Mouse (Mus musculus) forebrain, embryonic 15.5 days (tissue): ENCODE measurements at regions not wholly inside any gene's neighbourhood (a gene's known extent, or its start where the extent isn't known, plus 50 kb on each side); places are given as distances from the start of the nearest gene placed in this dataset.
A peak's percentile ranks its signal among the peaks of the same experiment; 100 is the strongest.

ENCODE experiments used
- ATAC-seq: fragments of 200-750 bp; cut with Nextera tagmentation; replicated peaks from 2 replicates; pipeline ENCODE4 v1.8.0; 2017; ENCODE audit warnings: mild to moderate bottlenecking, moderate TSS enrichment, moderate library complexity
- H3K27ac ChIP-seq: fragments of 300-500 bp; sonication (generic); replicated peaks from 2 replicates; pipeline ENCODE4 v1.5.1; 2015; ENCODE audit warnings: mild to moderate bottlenecking, inconsistent platforms
- H3K27me3 ChIP-seq: fragments of 300-500 bp; sonication (generic); 2 replicates; pipeline ENCODE4 v1.6.1; 2015; ENCODE audit warnings: inconsistent platforms
- H3K36me3 ChIP-seq: fragments of 300-500 bp; sonication (generic); 2 replicates; pipeline ENCODE4 v1.6.1; 2015; ENCODE audit warnings: mild to moderate bottlenecking, inconsistent platforms
- H3K4me1 ChIP-seq: fragments of 300-500 bp; sonication (generic); 2 replicates; pipeline ENCODE4 v1.6.1; 2015; ENCODE audit warnings: inconsistent platforms
- H3K4me2 ChIP-seq: fragments of 300-500 bp; sonication (generic); replicated peaks from 2 replicates; pipeline ENCODE4 v1.6.1; 2015; ENCODE audit warnings: mild to moderate bottlenecking, inconsistent platforms
- H3K4me3 ChIP-seq: fragments of 300-500 bp; sonication (generic); 2 replicates; pipeline ENCODE4 v1.5.1; 2015; ENCODE audit warnings: mild to moderate bottlenecking, inconsistent platforms
- H3K9ac ChIP-seq: fragments of 300-500 bp; sonication (generic); replicated peaks from 2 replicates; pipeline ENCODE4 v1.6.1; 2015; ENCODE audit warnings: mild to moderate bottlenecking, inconsistent platforms
- H3K9me3 ChIP-seq: fragments of 300-500 bp; sonication (generic); 2 replicates; pipeline ENCODE4 v1.6.1; 2016; ENCODE audit warnings: inconsistent platforms
- WGBS: fragments of 180-500 bp; shearing (Covaris S2); methylation state at CpG from one replicate; pipeline ENCODE4 v1.1.7; 2015; ENCODE audit warnings: mixed read lengths; 5-methylcytosine and 5-hydroxymethylcytosine counted together

DNA sequence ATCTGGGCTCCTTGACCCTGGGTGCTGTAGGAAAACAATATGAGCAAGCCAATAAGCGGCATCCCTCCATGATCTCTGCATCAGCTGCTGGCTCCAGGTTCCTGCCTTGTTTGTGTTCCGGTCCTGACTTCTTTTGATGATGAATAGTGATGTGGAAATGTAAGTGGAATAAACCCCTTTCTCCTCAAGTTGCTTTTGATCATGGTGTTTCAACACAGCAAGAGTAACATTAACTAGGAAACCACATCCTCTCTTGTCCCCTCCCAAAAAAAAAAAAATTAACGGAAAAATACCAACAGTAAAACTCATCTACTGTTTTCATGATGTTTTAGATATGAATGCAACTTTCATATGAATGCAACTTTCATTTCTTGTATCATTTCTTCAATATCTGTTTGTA lies 1024.6 kb upstream of the Sel1l start:
- H3K36me3 ChIP-seq, result no peaks in the 10 kb centered on the region
- no peak overlapping the region for H3K9ac ChIP-seq
- H3K4me3 ChIP-seq, result no peak overlapping the region
- no peak overlapping the region for H3K4me2 ChIP-seq
- H3K27me3 ChIP-seq, result no peaks in the 10 kb centered on the region
- H3K9me3 ChIP-seq, result no peaks in the 10 kb centered on the region
- H3K27ac ChIP-seq, result no peak overlapping the region
- 94% methylated on average over 3 of the region's 3 CpGs for WGBS
- H3K4me1 ChIP-seq, result no peaks in the 10 kb centered on the region
- no peak for ATAC-seq

DNA sequence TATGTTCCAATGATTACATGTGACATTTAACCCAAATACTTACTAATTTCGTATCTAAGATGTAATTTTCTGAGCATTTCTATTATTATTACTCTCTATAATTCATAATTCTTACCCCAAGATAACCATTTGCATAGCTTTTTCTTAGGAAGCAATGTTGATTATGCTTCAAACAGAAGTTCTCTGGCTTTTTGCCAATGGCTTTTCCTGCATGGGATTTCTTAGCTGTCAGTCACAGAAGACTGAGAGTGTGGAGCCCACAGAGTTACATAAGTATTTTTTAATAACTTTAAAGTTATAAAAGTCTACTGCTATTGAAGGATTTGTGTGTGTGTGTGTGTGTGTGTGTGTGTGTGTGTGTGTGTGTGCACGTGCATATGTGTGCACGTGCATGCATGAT lies 1020.4 kb upstream of the Sel1l start:
- 91% methylated on average over 3 of the region's 3 CpGs for WGBS
- Histone ChIP-seq H3K36me3 (no peaks in the 10 kb centered on the region), H3K4me3 (no peak overlapping the region), H3K9me3 (no peaks in the 10 kb centered on the region), H3K27me3 (no peaks in the 10 kb centered on the region), H3K4me2 (no peak overlapping the region), H3K27ac (no peak overlapping the region), H3K9ac (no peak overlapping the region), H3K4me1 (no peaks in the 10 kb centered on the region)
- no peak for ATAC-seq

DNA sequence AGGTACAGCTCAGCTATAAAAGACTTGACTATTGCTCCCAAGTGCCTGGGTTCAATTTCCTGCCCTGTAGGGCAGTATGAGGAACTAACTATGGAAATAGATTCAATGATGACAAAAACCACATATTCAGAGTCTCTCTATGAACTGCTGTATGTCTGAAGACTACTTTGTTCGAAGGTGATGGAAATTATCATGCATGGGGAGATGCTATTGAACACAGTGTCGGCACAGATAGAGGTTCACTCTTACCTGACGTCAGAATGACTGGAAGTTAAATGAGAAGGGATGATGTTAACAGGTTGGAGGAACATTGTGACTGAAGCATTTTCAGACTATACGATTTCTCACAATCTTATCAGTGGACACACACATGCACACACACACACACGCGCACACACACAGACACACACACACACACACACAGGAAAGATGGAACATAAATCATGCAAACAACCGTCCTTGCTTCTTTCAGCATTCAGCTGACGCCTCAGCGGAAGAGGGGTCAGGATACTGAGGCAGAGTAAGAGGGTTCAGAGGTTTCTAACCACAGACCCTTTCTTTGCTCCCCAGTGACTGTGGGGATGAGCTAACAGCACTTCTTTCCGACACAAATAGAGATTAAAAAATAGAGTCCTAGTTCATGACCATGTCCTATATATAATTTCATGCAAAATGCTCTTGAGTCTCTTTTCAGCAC lies 974.3 kb upstream of the Sel1l start:
- Histone ChIP-seq H3K4me2 (no peak overlapping the region), H3K27ac (no peak overlapping the region), H3K27me3 (no peaks in the 10 kb centered on the region), H3K4me3 (no peak overlapping the region), H3K4me1 (no peaks in the 10 kb centered on the region; the same call in 1 of the 2 replicates), H3K9me3 (no peaks in the 10 kb centered on the region), H3K9ac (no peak overlapping the region), H3K36me3 (no peaks in the 10 kb centered on the region)
- no peak for ATAC-seq
- 90% methylated on average over 10 of the region's 10 CpGs for WGBS

DNA sequence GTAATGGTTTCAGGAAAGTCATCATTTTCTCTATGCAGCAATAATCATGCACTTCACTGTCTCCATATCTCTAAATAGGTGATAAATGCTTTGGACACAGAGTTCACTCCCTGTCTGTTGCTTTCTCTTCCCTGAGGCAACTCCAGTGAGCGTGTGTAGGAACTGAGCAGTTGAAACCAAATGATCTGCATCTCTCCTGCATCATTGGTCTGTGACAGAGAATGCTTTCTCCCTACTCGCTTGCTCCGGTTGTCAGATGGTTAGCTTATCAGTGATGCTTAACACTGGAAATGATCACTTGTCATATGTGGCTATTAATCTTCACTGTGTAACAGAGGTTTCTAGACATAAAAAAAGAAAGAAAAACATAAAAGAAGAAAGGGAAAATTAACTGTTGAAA lies 969.7 kb upstream of the Sel1l start:
- H3K27me3 ChIP-seq, result no peaks in the 10 kb centered on the region
- ATAC-seq, result no peak
- no peaks in the 10 kb centered on the region for H3K36me3 ChIP-seq
- H3K9ac ChIP-seq, result no peak overlapping the region
- H3K4me1 ChIP-seq, result no peaks in the 10 kb centered on the region
- 83% methylated on average over 3 of the region's 3 CpGs for WGBS
- no peak overlapping the region for H3K27ac ChIP-seq
- H3K9me3 ChIP-seq, result no peaks in the 10 kb centered on the region
- no peak overlapping the region for H3K4me3 ChIP-seq
- H3K4me2 ChIP-seq, result no peak overlapping the region

DNA sequence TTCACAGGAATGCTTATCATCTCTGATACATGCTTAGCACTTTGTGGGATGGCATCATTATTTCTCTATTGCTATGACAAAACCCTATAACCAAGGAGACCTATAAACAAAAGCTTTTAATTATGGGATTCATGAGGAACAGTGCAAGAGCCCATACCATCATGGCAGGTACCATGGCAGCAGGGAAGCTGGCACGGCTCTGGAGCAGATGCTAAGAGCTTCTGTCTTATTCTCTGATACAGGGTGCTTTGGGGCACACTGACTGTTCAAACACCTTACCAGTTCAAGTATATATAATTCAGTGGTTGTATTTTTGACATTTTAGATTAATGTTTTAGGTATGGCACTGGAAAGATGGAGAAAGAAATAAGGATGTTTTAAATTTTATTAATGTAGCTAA lies 952.2 kb upstream of the Sel1l start:
- Histone ChIP-seq H3K9ac (no peak overlapping the region), H3K27me3 (no peaks in the 10 kb centered on the region), H3K4me2 (no peak overlapping the region), H3K27ac (no peak overlapping the region), H3K9me3 (no peaks in the 10 kb centered on the region), H3K4me1 (no peaks in the 10 kb centered on the region), H3K4me3 (no peak overlapping the region), H3K36me3 (no peaks in the 10 kb centered on the region)
- 84% methylated on average over 1 of the region's 1 CpGs for WGBS
- ATAC-seq, result no peak

DNA sequence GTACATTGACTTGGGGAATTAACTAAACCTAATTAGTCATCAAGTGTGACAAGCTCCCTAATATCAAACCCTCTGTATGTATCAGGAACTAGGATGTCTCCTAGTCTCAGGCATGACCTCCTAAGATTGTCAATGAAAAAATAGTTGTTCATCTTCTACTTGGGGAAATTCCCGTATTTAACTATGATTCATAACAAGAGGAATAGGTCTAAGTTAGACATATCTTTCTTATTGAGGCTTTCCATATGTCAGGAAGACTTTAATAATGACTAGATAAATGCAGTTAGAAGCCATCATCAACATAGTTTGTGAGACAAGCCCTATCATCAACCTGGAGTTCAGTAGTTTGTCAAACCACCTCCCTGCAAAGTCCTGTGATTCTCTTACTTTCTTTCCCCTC lies 934.4 kb upstream of the Sel1l start:
- 90% methylated on average over 1 of the region's 1 CpGs for WGBS
- no peak for ATAC-seq

DNA sequence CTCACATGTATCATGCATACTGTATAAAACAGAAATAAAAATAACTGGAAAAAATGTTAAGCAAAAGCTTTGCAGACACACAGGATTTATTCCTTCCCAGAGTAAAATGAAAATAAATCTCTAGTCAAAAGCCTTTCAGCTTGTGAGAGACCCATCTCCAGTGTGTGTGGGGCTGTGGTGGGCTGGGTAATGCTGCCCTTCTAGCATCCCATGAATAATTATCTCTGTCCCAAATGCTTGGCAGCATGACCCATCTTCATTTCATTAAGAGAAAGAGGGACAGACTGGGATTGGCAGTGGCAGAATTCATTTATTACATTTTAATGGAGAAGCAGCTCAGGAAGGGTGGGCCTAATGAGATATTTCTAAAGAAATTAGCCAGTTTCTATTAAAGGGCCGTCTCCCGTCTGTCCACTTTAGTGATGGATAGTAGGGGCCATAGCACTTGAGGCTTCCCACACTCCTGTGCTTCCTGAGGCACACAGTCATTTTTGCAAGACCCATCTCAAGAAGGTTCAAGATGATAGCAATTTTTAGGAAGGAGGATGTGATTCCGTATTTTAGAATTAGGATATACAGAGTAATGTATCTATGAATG lies 930.8 kb upstream of the Sel1l start:
- no peaks in the 10 kb centered on the region for H3K4me1 ChIP-seq
- no peak for ATAC-seq
- no peak overlapping the region for H3K27ac ChIP-seq
- H3K9ac ChIP-seq, result no peak overlapping the region
- 73% methylated on average over 3 of the region's 3 CpGs for WGBS
- H3K4me2 ChIP-seq, result no peak overlapping the region
- H3K9me3 ChIP-seq, result no peaks in the 10 kb centered on the region
- no peaks in the 10 kb centered on the region for H3K36me3 ChIP-seq
- no peaks in the 10 kb centered on the region for H3K27me3 ChIP-seq
- H3K4me3 ChIP-seq, result no peak overlapping the region

More for the DNA sequence above, 934.4 kb upstream of the Sel1l start:
- Histone ChIP-seq H3K27me3 (no peaks in the 10 kb centered on the region), H3K4me1 (no peaks in the 10 kb centered on the region), H3K4me3 (no peak overlapping the region), H3K9me3 (no peaks in the 10 kb centered on the region), H3K36me3 (no peaks in the 10 kb centered on the region), H3K9ac (no peak overlapping the region), H3K4me2 (no peak overlapping the region), H3K27ac (no peak overlapping the region)

DNA sequence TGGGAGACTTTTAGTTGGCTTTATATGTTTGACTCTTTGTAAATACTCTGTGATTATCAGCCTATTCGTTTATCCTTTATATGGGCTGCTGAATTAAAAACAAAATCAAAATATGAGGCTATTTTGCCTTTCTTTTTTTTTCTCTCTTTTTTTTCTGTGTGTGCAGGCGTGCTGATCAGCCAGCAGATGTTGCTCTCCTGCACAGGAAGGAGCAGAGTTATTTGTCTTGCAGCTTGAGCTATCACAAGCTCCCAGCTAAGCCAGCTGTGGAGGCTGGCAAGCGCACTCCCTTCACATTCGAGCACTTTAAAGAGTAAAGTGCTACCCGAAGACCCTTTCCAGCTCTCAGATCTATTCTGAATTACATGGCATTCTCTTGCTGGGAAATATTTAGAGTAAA lies 926.7 kb upstream of the Sel1l start:
- Histone ChIP-seq H3K4me2 (no peak overlapping the region), H3K4me3 (no peak overlapping the region), H3K9me3 (no peaks in the 10 kb centered on the region), H3K27ac (no peak overlapping the region), H3K27me3 (no peaks in the 10 kb centered on the region), H3K36me3 (no peaks in the 10 kb centered on the region), H3K9ac (no peak overlapping the region), H3K4me1 (no peaks in the 10 kb centered on the region)
- ATAC-seq, result no peak
- 69% methylated on average over 5 of the region's 5 CpGs for WGBS

DNA sequence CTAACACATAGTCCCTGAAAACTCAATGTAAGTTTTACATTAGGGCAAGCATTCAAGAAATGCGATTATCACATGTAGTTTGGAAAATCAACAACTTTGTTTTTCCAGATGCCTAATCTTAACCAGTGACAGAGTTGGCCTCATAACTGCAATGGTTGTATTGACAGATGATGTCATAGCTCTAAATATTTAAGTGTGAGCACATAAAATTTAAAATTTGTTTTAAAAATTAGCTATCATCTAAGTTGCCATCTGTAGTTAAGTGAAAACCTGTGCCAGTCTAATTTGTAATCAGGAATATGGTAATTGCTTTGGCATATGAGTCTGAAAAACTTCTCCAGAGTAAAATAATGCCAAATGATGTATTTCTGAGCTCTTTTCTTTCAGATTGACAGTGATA lies 899.6 kb upstream of the Sel1l start:
- H3K4me3 ChIP-seq, result no peak overlapping the region
- no peak overlapping the region for H3K4me2 ChIP-seq
- H3K9ac ChIP-seq, result no peak overlapping the region
- H3K4me1 ChIP-seq, result no peaks in the 10 kb centered on the region
- whole genome bisulfite sequencing, result 78% methylated on average over 1 of the region's 1 CpGs
- no peaks in the 10 kb centered on the region for H3K9me3 ChIP-seq
- H3K27me3 ChIP-seq, result no peaks in the 10 kb centered on the region
- H3K27ac ChIP-seq, result no peak overlapping the region
- ATAC-seq, result peak; percentile 55
- no peaks in the 10 kb centered on the region for H3K36me3 ChIP-seq

DNA sequence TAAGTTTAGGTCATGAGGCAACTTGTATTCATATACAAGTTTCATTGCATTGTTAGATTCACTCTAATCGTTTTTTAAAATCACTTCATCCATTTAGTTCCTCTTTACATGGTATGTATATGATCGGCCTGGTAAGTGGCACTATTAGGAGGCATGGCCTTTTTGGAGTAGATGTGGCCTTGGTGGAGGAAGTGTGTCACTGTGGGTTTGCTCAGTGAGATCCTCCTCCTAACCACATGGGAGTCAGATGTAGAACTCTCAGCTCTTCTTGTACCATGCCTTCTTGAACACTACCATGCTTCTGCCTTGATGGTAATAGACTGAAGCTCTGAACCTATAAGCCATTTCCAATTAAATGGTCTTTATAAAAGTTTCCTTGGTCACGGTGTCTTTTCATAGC lies 891.9 kb upstream of the Sel1l start:
- Histone ChIP-seq H3K4me2 (no peak overlapping the region), H3K9me3 (no peaks in the 10 kb centered on the region), H3K9ac (no peak overlapping the region), H3K27ac (no peak overlapping the region), H3K36me3 (no peaks in the 10 kb centered on the region), H3K4me3 (no peak overlapping the region), H3K4me1 (no peaks in the 10 kb centered on the region), H3K27me3 (no peaks in the 10 kb centered on the region)
- WGBS, result 81% methylated on average over 3 of the region's 3 CpGs
- ATAC-seq, result no peak

DNA sequence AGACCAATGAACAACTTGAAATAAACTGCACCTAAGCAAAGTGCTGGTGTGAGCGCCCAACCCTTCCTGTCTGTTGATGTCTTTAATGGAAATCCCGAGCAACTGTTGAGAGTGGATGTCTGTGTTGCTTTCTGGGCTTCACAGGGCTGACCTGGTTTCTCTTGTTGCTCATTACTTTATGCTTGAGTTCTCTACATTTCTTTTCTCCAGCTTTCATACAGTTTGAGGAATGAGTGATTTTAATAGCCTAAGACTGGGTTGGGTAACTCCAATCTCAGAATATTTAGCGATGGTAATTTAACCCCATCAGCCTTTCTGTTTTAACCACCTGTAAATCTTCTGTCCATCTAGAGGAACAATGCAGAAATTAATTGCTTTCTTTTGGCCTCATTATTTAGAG lies 890.2 kb upstream of the Sel1l start:
- Histone ChIP-seq H3K27ac (no peak overlapping the region), H3K4me2 (no peak overlapping the region), H3K4me1 (no peaks in the 10 kb centered on the region), H3K36me3 (no peaks in the 10 kb centered on the region), H3K27me3 (no peaks in the 10 kb centered on the region), H3K9me3 (no peaks in the 10 kb centered on the region), H3K4me3 (no peak overlapping the region), H3K9ac (no peak overlapping the region)
- 87% methylated on average over 3 of the region's 3 CpGs for WGBS
- no peak for ATAC-seq

DNA sequence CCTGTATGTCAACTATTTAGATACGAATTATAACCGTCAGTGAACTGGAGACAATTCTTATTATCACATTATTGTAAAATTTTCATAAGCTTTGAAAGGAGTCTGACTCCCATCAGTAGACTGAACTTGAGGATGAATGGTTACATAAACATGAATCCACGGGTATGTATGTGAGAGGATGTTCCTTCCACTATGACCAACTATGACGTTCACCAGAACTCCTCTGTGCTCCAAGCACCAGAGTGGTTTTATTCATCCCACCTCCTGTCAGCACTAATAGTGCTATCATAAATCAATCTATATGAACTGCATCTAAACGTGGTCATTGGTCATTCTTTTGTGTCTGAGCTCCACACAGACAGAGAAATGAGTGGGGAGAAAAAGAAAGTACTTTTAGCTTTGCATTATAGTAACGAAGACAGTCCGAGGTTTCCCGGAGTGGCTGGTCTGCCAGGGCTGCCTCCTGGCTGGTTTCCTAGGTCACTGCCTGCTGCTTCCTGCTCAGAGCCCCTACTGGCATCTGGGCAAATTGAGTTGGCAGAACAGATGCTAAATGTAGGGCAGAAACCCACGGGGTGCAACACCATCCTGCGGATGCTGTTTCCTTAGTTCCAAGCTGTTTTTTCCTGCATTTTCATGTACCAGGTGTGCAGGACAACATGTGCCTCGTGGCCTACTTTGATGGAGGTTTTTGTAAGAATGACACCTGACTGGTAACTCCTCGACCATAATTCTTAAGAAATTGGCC lies 888.8 kb upstream of the Sel1l start:
- Histone ChIP-seq H3K4me3 (no peak overlapping the region), H3K27ac (no peak overlapping the region), H3K9me3 (no peaks in the 10 kb centered on the region), H3K27me3 (no peaks in the 10 kb centered on the region), H3K36me3 (no peaks in the 10 kb centered on the region), H3K9ac (no peak overlapping the region), H3K4me2 (no peak overlapping the region), H3K4me1 (no peaks in the 10 kb centered on the region)
- no peak for ATAC-seq
- WGBS, result 73% methylated on average over 12 of the region's 12 CpGs
